Mouse (Mus musculus) central nervous system, embryonic 18 days (tissue): ENCODE measurements around the gene Fbxw14. TPM values are rescaled to one million over a fixed set of nuclear protein-coding genes. Genes with fewer than 3 reads are reported as not detected.

Source experiments
- polyA plus RNA-seq: library from polyadenylated mRNA; depleted of rRNA; stranded (reverse); fragments of >200 nt; gene quantifications from 2 replicates; pipeline ENCODE4 v1.2.3, GENCODE M21; 2012; rRNA removed

Fbxw14 gene
- polyA plus RNA-seq, result not detected in 2 replicates

DNA sequence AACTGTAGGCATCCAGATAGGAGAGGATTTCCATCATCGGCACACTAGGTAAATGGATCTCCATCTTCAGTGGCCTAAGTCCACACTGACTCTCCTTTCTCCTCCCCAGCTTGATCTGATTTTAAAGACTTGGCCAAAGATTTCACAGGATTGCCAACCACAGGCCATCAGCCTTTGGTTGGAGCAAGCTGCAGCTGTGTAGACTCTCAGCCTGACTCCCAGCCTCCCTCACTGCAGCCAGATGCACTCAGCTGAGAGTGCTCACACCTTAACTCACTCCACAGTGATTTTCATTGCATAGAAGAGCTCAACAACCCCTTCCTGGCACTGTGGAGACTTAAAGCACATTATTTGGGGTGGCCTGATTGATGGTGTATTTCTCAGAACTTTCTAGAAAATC lies at the start of gene Fbxw14:
TSS of gene Fbxw14 (minus strand) at position 101 of the 400 bp plus-strand sequence.

DNA sequence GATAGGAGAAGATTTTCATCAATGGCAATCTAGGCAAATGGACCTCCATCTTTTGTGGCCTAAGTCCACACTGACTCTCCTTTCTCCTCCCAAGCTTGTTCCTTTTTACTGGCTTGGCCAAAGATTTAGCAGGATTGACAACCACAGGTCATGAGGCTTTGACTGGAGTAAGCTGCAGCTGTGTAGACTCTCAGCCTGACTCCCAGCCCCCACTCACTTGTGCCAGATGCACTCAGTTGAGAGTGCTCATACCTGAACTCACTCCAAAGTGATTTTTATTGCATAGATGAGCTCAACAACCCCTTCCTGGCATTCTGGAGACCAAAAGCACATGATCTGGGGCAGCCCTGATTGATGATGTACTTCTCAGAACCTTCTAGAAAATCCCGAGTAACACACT lies 52.8 kb downstream of the Fbxw14 start, which contains the start of gene Fbxw20:
TSS of gene Fbxw20 (minus strand) at position 101 of the 400 bp plus-strand sequence.

Other genes starting within 250 kb of the Fbxw14 start
- 58.5 and 82.4 TPM in 2 replicates for gene Shisa5, start 249.1 kb downstream of the Fbxw14 start, polyA plus RNA-seq
- 34.6 and 40.3 TPM in 2 replicates for gene Trex1, start 227.9 kb downstream of the Fbxw14 start, polyA plus RNA-seq
- gene Atrip, start 213.6 kb downstream of the Fbxw14 start, polyA plus RNA-seq, result 38.5 and 43.7 TPM in 2 replicates
- 9.2 and 10.1 TPM in 2 replicates for gene Ccdc51, start 205.2 kb downstream of the Fbxw14 start, polyA plus RNA-seq
- gene Tma7, start 205.1 kb downstream of the Fbxw14 start, polyA plus RNA-seq, result 244 and 257 TPM in 2 replicates
- 39.4 and 42.9 TPM in 2 replicates for gene Plxnb1, start 192.3 kb downstream of the Fbxw14 start, polyA plus RNA-seq
- gene Fbxw21, start 125.6 kb downstream of the Fbxw14 start, polyA plus RNA-seq, result not detected in 2 replicates
- gene Fbxw13, start 91.7 kb downstream of the Fbxw14 start, polyA plus RNA-seq, result 0.12 and 0.13 TPM in 2 replicates
- not detected in 2 replicates for gene Fbxw20, start 52.9 kb downstream of the Fbxw14 start, polyA plus RNA-seq
- not detected in 2 replicates for gene Fbxw28, start 52.0 kb upstream of the Fbxw14 start, polyA plus RNA-seq
- gene Fbxw22, start 116.6 kb upstream of the Fbxw14 start, polyA plus RNA-seq, result not detected in 2 replicates
- not detected in 2 replicates for gene Fbxw16, start 161.5 kb upstream of the Fbxw14 start, polyA plus RNA-seq
- not detected in 2 replicates for gene Fbxw19, start 208.2 kb upstream of the Fbxw14 start, polyA plus RNA-seq